Mouse (Mus musculus): ENCODE results near the gene Tlr5. TPM values are rescaled to one million over a fixed set of nuclear protein-coding genes. Genes with fewer than 3 reads are reported as not detected.

Tlr5 gene
- polyA plus RNA-seq, 1 experiment from 2014 or later = 1.2 TPM

- no peak overlapping the region for H3K27ac ChIP-seq (ENCODE audit: low read length)
- H3K4me3 ChIP-seq (ENCODE audit: low read depth, low read length) = no peak overlapping the region
- no peak for ATAC-seq (ENCODE audit: low read depth)
- no peak overlapping the region for H3K9ac ChIP-seq (ENCODE audit: low read depth, low read length)
- H3K27me3 ChIP-seq (ENCODE audit: control insufficient read depth, insufficient read depth, low read depth, low read length) = no peaks in the 10 kb centered on the region
- no peaks in the 10 kb centered on the region; the same call in 1 of the 2 replicates for H3K36me3 ChIP-seq (ENCODE audit: control insufficient read depth, insufficient read depth)
- 64% methylated on average over 14 of the region's 14 CpGs for WGBS (ENCODE audit: insufficient replicate concordance)
- no peaks in the 10 kb centered on the region for H3K4me1 ChIP-seq (ENCODE audit: control insufficient read depth, low read depth, low read length)
- no peak overlapping the region for H3K4me2 ChIP-seq (ENCODE audit: low read depth, low read length)
- H3K9me3 ChIP-seq (replicated peaks; ENCODE audit: control insufficient read depth, low read length) = no peaks in the 10 kb centered on the region
Observed at GRCm38 (mm10) chr1:182974826-182975225, 20.2 kb downstream of the Tlr5 start.

- Histone ChIP-seq H3K27ac (ENCODE audit: low read length) (no peak overlapping the region), H3K36me3 (ENCODE audit: control insufficient read depth, insufficient read depth) (no peaks in the 10 kb centered on the region), H3K9me3 (replicated peaks; ENCODE audit: control insufficient read depth, low read length) (no peaks in the 10 kb centered on the region), H3K4me2 (ENCODE audit: low read depth, low read length) (no peak overlapping the region), H3K4me3 (ENCODE audit: low read depth, low read length) (no peak overlapping the region), H3K27me3 (ENCODE audit: control insufficient read depth, insufficient read depth, low read depth, low read length) (no peaks in the 10 kb centered on the region), H3K4me1 (ENCODE audit: control insufficient read depth, low read depth, low read length) (peaks cover 4% of the 10 kb centered on the region), H3K9ac (ENCODE audit: low read depth, low read length) (no peak overlapping the region)
- no peak for ATAC-seq (ENCODE audit: low read depth)
- WGBS (ENCODE audit: insufficient replicate concordance) = 59% methylated on average over 6 of the region's 6 CpGs
Observed at GRCm38 (mm10) chr1:182980702-182981101, 26.1 kb downstream of the Tlr5 start.

GRCm38 (mm10) chr1:182982995-182983394 lies 28.4 kb downstream of the Tlr5 start:
- H3K4me3 ChIP-seq (ENCODE audit: low read depth, low read length) = no peak overlapping the region
- under 1% methylated on average over 14 of the region's 15 CpGs for WGBS (ENCODE audit: insufficient replicate concordance)
- H3K9me3 ChIP-seq (replicated peaks; ENCODE audit: control insufficient read depth, low read length) = no peaks in the 10 kb centered on the region
- no peak overlapping the region for H3K27ac ChIP-seq (ENCODE audit: low read length)
- no peak overlapping the region for H3K9ac ChIP-seq (ENCODE audit: low read depth, low read length)
- H3K4me2 ChIP-seq (ENCODE audit: low read depth, low read length) = peak overlapping the region; percentile 54
- no peaks in the 10 kb centered on the region for H3K36me3 ChIP-seq (ENCODE audit: control insufficient read depth, insufficient read depth)
- H3K27me3 ChIP-seq (ENCODE audit: control insufficient read depth, insufficient read depth, low read depth, low read length) = no peaks in the 10 kb centered on the region
- H3K4me1 ChIP-seq (ENCODE audit: control insufficient read depth, low read depth, low read length) = peaks cover 4% of the 10 kb centered on the region
- peak; percentile 81 for ATAC-seq (ENCODE audit: low read depth)

- ATAC-seq (ENCODE audit: low read depth) = no peak
- Histone ChIP-seq H3K4me3 (ENCODE audit: low read depth, low read length) (no peak overlapping the region), H3K4me2 (ENCODE audit: low read depth, low read length) (peak overlapping the region; percentile 54), H3K36me3 (ENCODE audit: control insufficient read depth, insufficient read depth) (no peaks in the 10 kb centered on the region), H3K9me3 (replicated peaks; ENCODE audit: control insufficient read depth, low read length) (no peaks in the 10 kb centered on the region), H3K27me3 (ENCODE audit: control insufficient read depth, insufficient read depth, low read depth, low read length) (no peaks in the 10 kb centered on the region), H3K27ac (ENCODE audit: low read length) (no peak overlapping the region), H3K4me1 (ENCODE audit: control insufficient read depth, low read depth, low read length) (peaks cover 4% of the 10 kb centered on the region), H3K9ac (ENCODE audit: low read depth, low read length) (no peak overlapping the region)
- WGBS (ENCODE audit: insufficient replicate concordance) = 38% methylated on average over 14 of the region's 14 CpGs
Observed at GRCm38 (mm10) chr1:182983496-182984127, 29.0 kb downstream of the Tlr5 start.

- 56% methylated on average over 13 of the region's 13 CpGs for WGBS (ENCODE audit: insufficient replicate concordance)
- Histone ChIP-seq H3K4me3 (ENCODE audit: low read depth, low read length) (no peak overlapping the region), H3K27ac (ENCODE audit: low read length) (no peak overlapping the region)
Observed at GRCm38 (mm10) chr1:182986243-182986642, 31.7 kb downstream of the Tlr5 start.

GRCm38 (mm10) chr1:182986750-182987149 lies 32.2 kb downstream of the Tlr5 start:
- no peak for ATAC-seq (ENCODE audit: low read depth)
- WGBS (ENCODE audit: insufficient replicate concordance) = 70% methylated on average over 11 of the region's 11 CpGs
- Histone ChIP-seq H3K9me3 (replicated peaks; ENCODE audit: control insufficient read depth, low read length) (no peaks in the 10 kb centered on the region), H3K4me1 (ENCODE audit: control insufficient read depth, low read depth, low read length) (peaks cover 4% of the 10 kb centered on the region), H3K4me2 (ENCODE audit: low read depth, low read length) (no peak overlapping the region), H3K27me3 (ENCODE audit: control insufficient read depth, insufficient read depth, low read depth, low read length) (no peaks in the 10 kb centered on the region), H3K9ac (ENCODE audit: low read depth, low read length) (no peak overlapping the region), H3K27ac (ENCODE audit: low read length) (no peak overlapping the region), H3K36me3 (ENCODE audit: control insufficient read depth, insufficient read depth) (no peaks in the 10 kb centered on the region), H3K4me3 (ENCODE audit: low read depth, low read length) (no peak overlapping the region)

More at GRCm38 (mm10) chr1:182986243-182986642, 31.7 kb downstream of the Tlr5 start:
- Histone ChIP-seq H3K4me2 (ENCODE audit: low read depth, low read length) (no peak overlapping the region), H3K27me3 (ENCODE audit: control insufficient read depth, insufficient read depth, low read depth, low read length) (no peaks in the 10 kb centered on the region), H3K9me3 (replicated peaks; ENCODE audit: control insufficient read depth, low read length) (no peaks in the 10 kb centered on the region), H3K36me3 (ENCODE audit: control insufficient read depth, insufficient read depth) (no peaks in the 10 kb centered on the region), H3K9ac (ENCODE audit: low read depth, low read length) (no peak overlapping the region), H3K4me1 (ENCODE audit: control insufficient read depth, low read depth, low read length) (peaks cover 4% of the 10 kb centered on the region)
- ATAC-seq (ENCODE audit: low read depth) = no peak

- Histone ChIP-seq H3K4me3 (ENCODE audit: low read depth, low read length) (no peak overlapping the region), H3K36me3 (ENCODE audit: control insufficient read depth, insufficient read depth) (no peaks in the 10 kb centered on the region), H3K4me2 (ENCODE audit: low read depth, low read length) (no peak overlapping the region), H3K27me3 (ENCODE audit: control insufficient read depth, insufficient read depth, low read depth, low read length) (no peaks in the 10 kb centered on the region), H3K4me1 (ENCODE audit: control insufficient read depth, low read depth, low read length) (peaks cover 4% of the 10 kb centered on the region), H3K9ac (ENCODE audit: low read depth, low read length) (no peak overlapping the region), H3K9me3 (replicated peaks; ENCODE audit: control insufficient read depth, low read length) (no peaks in the 10 kb centered on the region), H3K27ac (ENCODE audit: low read length) (no peak overlapping the region)
- no peak for ATAC-seq (ENCODE audit: low read depth)
- WGBS (ENCODE audit: insufficient replicate concordance) = 74% methylated on average over 13 of the region's 13 CpGs
Observed at GRCm38 (mm10) chr1:182987801-182988200, 33.2 kb downstream of the Tlr5 start.

- Histone ChIP-seq H3K9me3 (replicated peaks; ENCODE audit: control insufficient read depth, low read length) (no peaks in the 10 kb centered on the region), H3K9ac (ENCODE audit: low read depth, low read length) (no peak overlapping the region), H3K36me3 (ENCODE audit: control insufficient read depth, insufficient read depth) (no peaks in the 10 kb centered on the region), H3K27me3 (ENCODE audit: control insufficient read depth, insufficient read depth, low read depth, low read length) (no peaks in the 10 kb centered on the region), H3K4me1 (ENCODE audit: control insufficient read depth, low read depth, low read length) (no peaks in the 10 kb centered on the region), H3K27ac (ENCODE audit: low read length) (no peak overlapping the region), H3K4me2 (ENCODE audit: low read depth, low read length) (no peak overlapping the region), H3K4me3 (ENCODE audit: low read depth, low read length) (no peak overlapping the region)
- WGBS (ENCODE audit: insufficient replicate concordance) = 41% methylated on average over 3 of the region's 3 CpGs
- ATAC-seq (ENCODE audit: low read depth) = no peak
Observed at GRCm38 (mm10) chr1:182988646-182989045, 34.1 kb downstream of the Tlr5 start.

GRCm38 (mm10) chr1:182990092-182990762 lies 35.6 kb downstream of the Tlr5 start:
- Histone ChIP-seq H3K4me3 (ENCODE audit: low read depth, low read length) (no peak overlapping the region), H3K4me2 (ENCODE audit: low read depth, low read length) (no peak overlapping the region), H3K36me3 (ENCODE audit: control insufficient read depth, insufficient read depth) (no peaks in the 10 kb centered on the region), H3K27me3 (ENCODE audit: control insufficient read depth, insufficient read depth, low read depth, low read length) (no peaks in the 10 kb centered on the region), H3K9me3 (replicated peaks; ENCODE audit: control insufficient read depth, low read length) (no peaks in the 10 kb centered on the region), H3K9ac (ENCODE audit: low read depth, low read length) (no peak overlapping the region), H3K27ac (ENCODE audit: low read length) (no peak overlapping the region), H3K4me1 (ENCODE audit: control insufficient read depth, low read depth, low read length) (no peaks in the 10 kb centered on the region)
- no peak for ATAC-seq (ENCODE audit: low read depth)
- WGBS (ENCODE audit: insufficient replicate concordance) = 57% methylated on average over 14 of the region's 14 CpGs

Data from liver, embryonic 16.5 days (tissue).